Mouse (Mus musculus): Measurements from ENCODE around the gene Klhl30. TPM values are rescaled to one million over a fixed set of nuclear protein-coding genes. Genes with fewer than 3 reads are reported as not detected.

Gene Klhl30
- polyA plus RNA-seq, 1 experiment from 2014 or later: 45.8 TPM

DNA sequence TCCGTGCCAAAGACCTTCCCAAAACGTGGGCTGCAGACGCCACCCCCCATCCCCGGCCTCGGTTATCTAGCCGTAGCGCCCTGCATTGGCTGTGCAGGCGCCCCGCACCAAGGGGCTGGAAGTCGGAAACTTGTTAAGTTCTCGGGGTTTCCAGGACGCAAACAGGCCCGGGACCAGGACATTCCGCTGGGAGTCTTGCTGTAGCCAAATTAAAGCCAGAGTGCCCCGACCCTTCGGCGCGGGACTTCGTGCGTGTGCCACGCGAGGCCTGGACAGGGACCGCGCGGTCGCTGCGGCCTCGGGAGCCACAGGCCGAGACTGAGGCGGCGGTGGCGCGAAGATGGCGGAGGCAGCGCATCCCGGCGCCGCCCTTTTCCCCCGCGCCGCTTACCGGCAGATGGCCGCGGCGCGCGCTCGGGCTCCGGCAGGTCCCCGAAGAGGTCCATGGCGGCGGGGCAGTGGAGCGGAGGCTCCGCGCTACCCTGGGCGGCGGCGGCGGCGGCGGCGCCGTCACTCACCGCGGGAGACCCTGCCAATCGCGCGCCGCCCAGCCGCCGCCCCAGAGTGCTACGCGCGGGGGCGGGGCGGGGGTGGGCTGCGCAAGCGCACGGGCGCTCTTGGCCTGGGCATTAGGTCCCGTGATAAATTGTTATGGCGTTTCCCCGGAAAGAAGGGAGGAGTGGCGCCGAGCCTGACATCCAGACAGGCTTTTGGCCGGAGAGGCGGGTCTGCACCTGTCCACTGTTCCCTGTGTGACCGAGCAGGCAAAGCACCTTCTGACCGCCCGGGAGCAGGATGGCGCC, 47.6 kb downstream of the Klhl30 start, which contains the start of gene Ilkap:
Gene Ilkap, minus strand, starts transcription at position 556 of the 803 bp plus-strand sequence.
- peak within 1 kb of the TSS; percentile 95 for H3K4me2 ChIP-seq
- H3K27ac ChIP-seq (ENCODE audit: low read depth, low read length): peak within 1 kb of the TSS; percentile 82
- H3K4me1 ChIP-seq (ENCODE audit: control insufficient read depth, insufficient read depth, low read length): peaks cover 11% of the 10 kb centered on the region
- H3K9ac ChIP-seq (ENCODE audit: low read depth, low read length): peak within 1 kb of the TSS; percentile 95
- H3K36me3 ChIP-seq (ENCODE audit: control insufficient read depth, insufficient read depth, low read length): peaks cover 2% of the 10 kb centered on the region; the same call in 1 of the 2 replicates
- no peaks in the 10 kb centered on the region for H3K9me3 ChIP-seq (replicated peaks; ENCODE audit: control insufficient read depth, low read length)
- H3K4me3 ChIP-seq (ENCODE audit: low read depth, low read length): peak within 1 kb of the TSS; percentile 93
- H3K27me3 ChIP-seq (ENCODE audit: control insufficient read depth, insufficient read depth, low read length): peaks cover 4% of the 10 kb centered on the region
- peak; percentile 97 for ATAC-seq (replicated peaks; ENCODE audit: insufficient number of reproducible peaks, low FRiP score, low TSS enrichment)
- WGBS (ENCODE audit: insufficient replicate concordance): under 1% methylated on average over 80 of the region's 91 CpGs

DNA sequence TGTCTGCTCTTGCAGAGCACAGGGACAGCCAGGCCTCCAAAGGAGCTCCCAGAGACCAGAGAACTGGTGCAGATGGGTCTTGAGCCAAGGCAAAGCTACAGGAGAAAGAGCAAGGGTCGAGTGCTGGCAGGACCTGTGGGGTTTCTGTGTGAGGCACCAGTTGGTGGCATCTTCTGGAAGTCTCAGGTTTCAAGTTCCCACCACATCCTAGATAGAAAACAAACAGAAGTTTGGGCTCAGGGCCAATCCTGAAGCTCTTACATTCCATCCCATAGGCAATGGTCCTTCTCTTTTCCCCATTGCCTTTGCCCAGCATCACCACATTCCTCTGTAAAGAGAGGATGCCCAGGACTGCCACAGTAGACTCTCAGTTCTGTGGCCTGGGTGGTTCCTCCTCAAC, 54.2 kb downstream of the Klhl30 start:
- Histone ChIP-seq H3K27me3 (ENCODE audit: control insufficient read depth, insufficient read depth, low read length) (peaks cover 15% of the 10 kb centered on the region), H3K36me3 (ENCODE audit: control insufficient read depth, insufficient read depth, low read length) (no peaks in the 10 kb centered on the region), H3K4me2 (no peak overlapping the region), H3K9me3 (replicated peaks; ENCODE audit: control insufficient read depth, low read length) (no peaks in the 10 kb centered on the region), H3K9ac (ENCODE audit: low read depth, low read length) (no peak overlapping the region), H3K27ac (ENCODE audit: low read depth, low read length) (no peak overlapping the region), H3K4me1 (ENCODE audit: control insufficient read depth, insufficient read depth, low read length) (no peaks in the 10 kb centered on the region), H3K4me3 (ENCODE audit: low read depth, low read length) (no peak overlapping the region)
- ATAC-seq (replicated peaks; ENCODE audit: insufficient number of reproducible peaks, low FRiP score, low TSS enrichment): no peak
- WGBS (ENCODE audit: insufficient replicate concordance): 13% methylated on average over 1 of the region's 1 CpGs

- 49% methylated on average over 23 of the region's 23 CpGs for WGBS (ENCODE audit: insufficient replicate concordance)
- Histone ChIP-seq H3K4me2 (no peak overlapping the region), H3K27me3 (ENCODE audit: control insufficient read depth, insufficient read depth, low read length) (peaks cover 15% of the 10 kb centered on the region), H3K27ac (ENCODE audit: low read depth, low read length) (no peak overlapping the region), H3K9ac (ENCODE audit: low read depth, low read length) (no peak overlapping the region), H3K9me3 (replicated peaks; ENCODE audit: control insufficient read depth, low read length) (no peaks in the 10 kb centered on the region), H3K4me1 (ENCODE audit: control insufficient read depth, insufficient read depth, low read length) (no peaks in the 10 kb centered on the region), H3K36me3 (ENCODE audit: control insufficient read depth, insufficient read depth, low read length) (no peaks in the 10 kb centered on the region), H3K4me3 (ENCODE audit: low read depth, low read length) (no peak overlapping the region)
- ATAC-seq (replicated peaks; ENCODE audit: insufficient number of reproducible peaks, low FRiP score, low TSS enrichment): no peak
Observed at GRCm38 (mm10) chr1:91405406-91406169, 54.8 kb downstream of the Klhl30 start.

DNA sequence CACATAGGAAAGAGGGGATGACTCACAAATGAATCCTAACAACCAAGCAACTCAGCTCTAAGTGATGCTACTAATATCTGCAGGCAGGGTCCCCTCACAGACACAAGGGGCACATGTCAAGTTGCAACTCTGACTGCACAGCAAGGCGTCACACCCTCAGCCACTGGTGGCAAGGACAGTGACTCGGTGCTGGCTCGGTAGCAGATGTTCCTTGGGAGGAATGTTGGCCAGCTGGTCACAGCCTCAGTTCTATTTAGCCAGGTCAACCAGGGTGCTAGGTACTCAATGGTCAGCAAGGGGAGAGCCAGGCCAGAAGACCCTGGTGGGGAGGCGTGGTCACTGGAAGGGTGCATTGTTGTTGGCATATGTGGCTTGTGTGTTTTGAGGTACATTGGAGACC, 57.0 kb downstream of the Klhl30 start:
- Histone ChIP-seq H3K9me3 (replicated peaks; ENCODE audit: control insufficient read depth, low read length) (no peaks in the 10 kb centered on the region), H3K4me2 (no peak overlapping the region), H3K4me3 (ENCODE audit: low read depth, low read length) (no peak overlapping the region), H3K4me1 (ENCODE audit: control insufficient read depth, insufficient read depth, low read length) (peaks cover 8% of the 10 kb centered on the region), H3K27me3 (ENCODE audit: control insufficient read depth, insufficient read depth, low read length) (peaks cover 15% of the 10 kb centered on the region), H3K27ac (ENCODE audit: low read depth, low read length) (no peak overlapping the region), H3K9ac (ENCODE audit: low read depth, low read length) (no peak overlapping the region), H3K36me3 (ENCODE audit: control insufficient read depth, insufficient read depth, low read length) (no peaks in the 10 kb centered on the region)
- no peak for ATAC-seq (replicated peaks; ENCODE audit: insufficient number of reproducible peaks, low FRiP score, low TSS enrichment)
- WGBS (ENCODE audit: insufficient replicate concordance): 73% methylated on average over 4 of the region's 4 CpGs

DNA sequence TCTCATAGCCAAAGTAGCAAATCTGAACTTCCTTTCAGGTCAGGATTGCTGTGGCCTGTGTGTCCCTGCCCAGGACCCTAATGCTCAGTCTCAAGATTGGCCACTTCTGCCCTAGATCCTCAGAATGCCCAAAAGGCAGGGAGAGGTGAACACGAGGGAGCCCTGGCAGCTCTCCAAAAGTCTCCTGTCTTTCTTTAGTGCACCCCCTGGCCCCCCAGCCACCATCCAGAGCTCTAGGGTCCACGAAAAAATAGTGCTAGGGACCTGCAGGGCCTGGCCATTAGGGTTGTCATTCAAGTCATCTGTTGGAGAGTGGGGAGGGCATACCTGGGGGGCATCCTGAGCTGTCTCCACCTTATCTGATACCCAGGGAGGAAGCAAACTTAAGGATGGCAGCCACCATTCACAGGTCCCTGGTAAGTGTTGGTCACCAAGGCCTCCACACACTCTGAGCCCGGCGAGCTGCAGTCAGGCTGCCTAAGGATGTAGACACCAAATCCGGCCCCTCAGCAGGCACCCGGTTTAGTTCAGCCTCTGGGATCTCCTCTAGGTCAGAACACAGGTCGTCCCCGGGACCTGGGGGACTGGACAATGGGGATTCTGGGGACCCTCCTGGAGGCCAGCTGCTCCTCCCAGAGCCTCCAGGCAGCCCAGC, 60.9 kb downstream of the Klhl30 start:
- Histone ChIP-seq H3K4me3 (ENCODE audit: low read depth, low read length) (peak overlapping the region; percentile 81), H3K4me2 (peak overlapping the region; percentile 94), H3K36me3 (ENCODE audit: control insufficient read depth, insufficient read depth, low read length) (no peaks in the 10 kb centered on the region), H3K27me3 (ENCODE audit: control insufficient read depth, insufficient read depth, low read length) (0 out of 2 replicates have a peak, but pooled peaks cover 3% of the 10 kb centered on the region), H3K9me3 (replicated peaks; ENCODE audit: control insufficient read depth, low read length) (no peaks in the 10 kb centered on the region), H3K4me1 (ENCODE audit: control insufficient read depth, insufficient read depth, low read length) (peaks cover 22% of the 10 kb centered on the region), H3K27ac (ENCODE audit: low read depth, low read length) (no peak overlapping the region), H3K9ac (ENCODE audit: low read depth, low read length) (peak overlapping the region; percentile 87; the same call in 1 of the 2 replicates)
- 61% methylated on average over 8 of the region's 8 CpGs for WGBS (ENCODE audit: insufficient replicate concordance)
- ATAC-seq (replicated peaks; ENCODE audit: insufficient number of reproducible peaks, low FRiP score, low TSS enrichment): no peak

Other genes with a start within 250 kb of the Klhl30 start
- 1.9 and 2.4 TPM in 2 replicates for gene Rbm44, start 205.9 kb upstream of the Klhl30 start, polyA plus RNA-seq (2014; fragmentation: Nextera tagmentation; extraction: Ambion mirVana)
- gene Ramp1, start 171.2 kb upstream of the Klhl30 start, polyA plus RNA-seq (2014; fragmentation: Nextera tagmentation; extraction: Ambion mirVana): 23.5 and 28.2 TPM in 2 replicates
- 71.6 and 75.7 TPM in 2 replicates for gene Ube2f, start 100.7 kb upstream of the Klhl30 start, polyA plus RNA-seq (2014; fragmentation: Nextera tagmentation; extraction: Ambion mirVana)
- gene Scly, start 52.7 kb upstream of the Klhl30 start, polyA plus RNA-seq (2014; fragmentation: Nextera tagmentation; extraction: Ambion mirVana): 12.6 and 18.2 TPM in 2 replicates
- gene Espnl, start 28.9 kb upstream of the Klhl30 start, polyA plus RNA-seq (2014; fragmentation: Nextera tagmentation; extraction: Ambion mirVana): 0.06 and 0.17 TPM in 2 replicates
- 0.90 and 2.4 TPM in 2 replicates for gene Erfe, start 15.4 kb downstream of the Klhl30 start, polyA plus RNA-seq (2014; fragmentation: Nextera tagmentation; extraction: Ambion mirVana)
- gene Ilkap, start 47.8 kb downstream of the Klhl30 start, polyA plus RNA-seq (2014; fragmentation: Nextera tagmentation; extraction: Ambion mirVana): 110 and 122 TPM in 2 replicates
- 55.2 and 55.7 TPM in 2 replicates for gene Hes6, start 63.0 kb downstream of the Klhl30 start, polyA plus RNA-seq (2014; fragmentation: Nextera tagmentation; extraction: Ambion mirVana)
- gene Per2, start 108.3 kb downstream of the Klhl30 start, polyA plus RNA-seq (2014; fragmentation: Nextera tagmentation; extraction: Ambion mirVana): 2.8 and 4.5 TPM in 2 replicates
- gene Traf3ip1, start 143.6 kb downstream of the Klhl30 start, polyA plus RNA-seq (2014; fragmentation: Nextera tagmentation; extraction: Ambion mirVana): 2.6 and 4.3 TPM in 2 replicates
- 8.9 and 9.1 TPM in 2 replicates for gene Asb1, start 189.5 kb downstream of the Klhl30 start, polyA plus RNA-seq (2014; fragmentation: Nextera tagmentation; extraction: Ambion mirVana)

Data from heart, embryonic 11.5 days (tissue).